Mouse (Mus musculus): ENCODE measurements at regions not wholly inside any gene's neighbourhood (a gene's known extent, or its start where the extent isn't known, plus 50 kb on each side); places are given as distances from the start of the nearest gene placed in this dataset.

- DNase-seq: peak; percentile 46 to 61
Observed at GRCm38 (mm10) chr1:176499010-176499650, 224.0 kb upstream of the Pld5 start.

GRCm38 (mm10) chr1:176468560-176468959 is 193.4 kb upstream of the Pld5 start:
- DNase-seq: peak; percentile 15 to 21

DNA sequence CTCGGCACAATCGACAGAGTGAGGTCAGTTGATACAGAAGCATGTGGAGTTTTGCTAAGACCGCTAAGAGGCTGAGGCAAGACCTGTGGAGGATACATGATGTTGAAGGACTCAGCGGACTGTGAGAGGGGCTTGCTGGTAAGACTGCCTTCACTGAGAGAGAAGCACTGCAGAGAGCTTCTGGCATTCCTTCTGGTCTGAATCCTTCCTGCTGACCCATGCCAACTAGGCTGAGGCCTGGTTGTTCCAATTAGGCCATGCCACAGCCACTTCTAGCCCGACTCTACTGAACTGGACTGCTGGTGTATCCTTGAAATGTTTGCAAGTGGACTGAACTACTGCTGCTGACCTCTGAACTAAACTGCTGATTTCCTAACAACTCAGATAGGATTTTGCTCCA is 187.0 kb upstream of the Pld5 start:
- peak; percentile 43 to 58 for DNase-seq

- DNase-seq: peak; percentile 10 to 26
Observed at GRCm38 (mm10) chr1:176446735-176447134, 171.6 kb upstream of the Pld5 start.

DNA sequence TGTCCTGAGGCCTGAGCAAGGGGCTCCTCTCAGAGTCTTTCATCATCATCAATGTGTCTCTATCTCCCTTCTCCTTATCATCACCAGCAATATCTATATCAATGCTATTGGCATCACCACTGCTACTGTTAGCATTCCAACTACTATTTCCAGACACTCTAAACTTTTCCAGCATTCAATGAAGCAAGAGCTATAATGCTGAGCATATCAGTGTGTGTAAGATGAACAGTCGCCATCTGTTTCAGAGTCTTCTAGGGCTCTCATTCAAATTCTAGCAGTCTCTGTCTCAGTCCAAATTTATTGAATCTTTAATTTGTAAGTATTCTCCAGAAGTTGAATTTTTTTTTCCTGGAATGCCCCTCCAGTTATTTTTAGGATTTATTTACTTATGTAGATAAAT is 168.6 kb upstream of the Pld5 start:
- DNase-seq: no peak

- DNase-seq: peak; percentile 46 to 66
Observed at GRCm38 (mm10) chr1:176440254-176440653, 165.1 kb upstream of the Pld5 start.

GRCm38 (mm10) chr1:176427835-176428234 is 152.7 kb upstream of the Pld5 start:
- peak; percentile 44 to 59 for DNase-seq

- DNase-seq: peak; percentile 37 to 52
Observed at GRCm38 (mm10) chr1:176427046-176427445, 151.9 kb upstream of the Pld5 start.

GRCm38 (mm10) chr1:176417251-176417650 is 142.1 kb upstream of the Pld5 start:
- no peak for DNase-seq

DNA sequence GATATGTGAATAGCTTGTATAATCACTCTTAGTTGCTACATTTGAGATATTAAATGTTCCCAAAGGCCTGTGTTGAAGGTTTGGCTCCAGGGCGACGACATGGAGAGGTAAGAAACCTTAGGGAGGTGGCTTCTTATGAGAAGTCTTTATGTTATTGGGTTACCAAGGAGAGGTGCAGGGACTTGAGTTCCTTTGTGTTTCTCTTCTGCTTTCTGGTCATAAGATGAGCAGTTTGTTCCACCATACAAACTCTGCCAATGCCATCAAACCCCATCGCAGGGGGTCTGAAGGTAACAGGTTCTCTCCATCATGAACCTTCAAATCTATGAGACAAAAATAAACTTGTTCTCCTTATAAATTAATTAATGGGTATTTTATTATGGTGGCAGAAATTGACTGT is 129.0 kb upstream of the Pld5 start:
- DNase-seq: no peak

- no peak for DNase-seq
Observed at GRCm38 (mm10) chr1:176379645-176380044, 104.5 kb upstream of the Pld5 start.

- DNase-seq: no peak
Observed at GRCm38 (mm10) chr1:176366900-176367299, 91.8 kb upstream of the Pld5 start.

- no peak for DNase-seq
Observed at GRCm38 (mm10) chr1:176360957-176361356, 85.8 kb upstream of the Pld5 start.

- DNase-seq: no peak
Observed at GRCm38 (mm10) chr1:176359992-176360724, 85.0 kb upstream of the Pld5 start.

DNA sequence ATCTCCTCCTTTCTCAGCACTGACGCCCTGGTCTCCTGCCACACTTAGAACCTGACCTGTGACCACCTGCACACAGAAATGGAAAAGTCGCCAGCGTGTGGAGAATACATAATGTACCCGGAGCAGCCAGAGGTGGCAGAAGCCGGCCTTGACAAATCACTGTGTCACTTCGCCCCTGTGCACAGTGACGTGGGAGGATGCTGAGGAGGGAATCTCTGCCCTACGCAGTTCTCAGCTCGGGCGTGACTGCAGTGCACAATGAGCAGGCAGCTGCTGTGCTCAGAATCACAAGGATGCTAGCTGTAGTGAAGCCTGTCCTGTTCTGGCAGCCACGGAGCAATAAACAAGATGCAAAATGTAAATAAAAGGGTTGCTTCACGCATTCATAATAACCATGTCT is 80.2 kb upstream of the Pld5 start:
- peak; percentile 58 for DNase-seq

GRCm38 (mm10) chr1:176354898-176355297 is 79.8 kb upstream of the Pld5 start:
- no peak for DNase-seq

DNA sequence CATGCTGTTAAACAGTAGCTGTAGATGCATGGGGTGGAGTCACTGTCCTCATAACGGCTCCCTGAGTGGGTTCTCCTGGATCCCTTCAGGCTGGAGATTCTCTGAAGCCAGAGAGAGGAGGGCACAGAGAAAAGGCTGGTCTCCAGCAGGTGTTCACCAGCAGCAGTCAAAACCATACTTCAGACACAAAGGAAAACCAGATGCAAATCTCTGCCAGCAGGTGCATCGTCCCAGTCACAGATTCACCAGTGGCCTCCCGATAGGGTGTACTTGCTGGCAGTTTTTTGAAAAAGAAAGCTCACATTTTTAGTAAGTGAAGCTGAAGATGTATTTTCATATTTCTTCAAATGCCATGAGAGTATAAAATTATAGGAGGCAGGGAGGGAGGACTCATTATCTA is 77.6 kb upstream of the Pld5 start:
- DNase-seq: no peak

DNA sequence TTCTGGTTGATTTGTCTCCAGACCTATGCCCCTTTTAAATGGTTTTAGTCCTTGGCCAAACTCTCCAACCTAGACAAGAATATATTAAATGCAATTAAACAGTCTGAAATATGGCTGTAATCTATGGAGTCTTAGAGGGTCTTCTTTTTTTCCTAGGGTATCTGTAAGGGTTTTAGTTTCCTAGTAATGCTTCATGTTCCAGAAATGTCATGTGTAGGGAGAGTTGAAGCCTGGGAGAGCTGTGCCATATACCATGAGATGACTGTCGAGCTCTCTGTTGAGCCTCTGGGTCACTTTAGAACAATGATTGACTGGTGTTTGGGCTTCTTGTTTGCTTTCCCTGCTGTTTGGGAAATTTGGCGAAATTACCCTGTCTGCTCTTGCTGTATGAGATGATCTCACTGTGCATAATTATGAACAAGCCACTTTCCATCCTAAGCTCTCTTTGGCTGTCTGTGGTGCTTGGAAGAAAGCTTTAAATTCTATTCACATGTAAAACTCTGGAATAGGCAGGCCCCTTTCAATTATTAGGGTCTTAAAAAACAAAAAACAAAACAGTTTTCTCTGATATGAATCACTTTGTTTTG is 74.9 kb upstream of the Pld5 start:
- no peak for DNase-seq

- DNase-seq: no peak
Observed at GRCm38 (mm10) chr1:176348129-176348528, 73.0 kb upstream of the Pld5 start.

DNA sequence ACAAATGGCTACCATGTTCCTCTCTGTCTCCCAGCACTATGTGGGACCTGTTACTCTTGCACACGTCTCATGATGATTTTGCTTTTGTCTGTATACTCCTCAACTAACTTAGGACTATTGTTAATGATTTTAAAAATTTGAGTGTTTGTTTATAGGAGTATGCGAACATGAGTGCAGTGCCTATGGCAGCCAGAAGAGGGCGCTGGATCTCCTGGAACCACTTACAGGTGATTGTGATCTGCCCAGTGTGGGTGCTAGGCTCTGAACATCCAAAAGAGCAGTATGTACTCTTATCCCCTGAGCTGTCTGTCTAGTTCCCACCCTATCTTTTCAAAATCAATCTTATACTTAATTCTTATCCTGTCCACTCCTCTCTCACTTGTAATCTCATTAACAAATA is 56.2 kb upstream of the Pld5 start:
- DNase-seq: peak in 1 of 2 experiments; percentile 3

Data from cerebellum, postnatal 10 days (tissue).